Mouse (Mus musculus): ENCODE data around the gene Snx14.

GRCm38 (mm10) chr9:88367751-88368150 lies 71.0 kb downstream of the Snx14 start:
- TF ChIP-seq POLR2A (IDR thresholded peaks at IDR 0.05; ENCODE audit: borderline replicate concordance, insufficient read depth, low read length) (no peak), CTCF (IDR thresholded peaks at IDR 0.05; ENCODE audit: borderline replicate concordance, insufficient read depth, low read depth, low read length) (no peak)

Data from cerebellum, adult 2 months (tissue).